Comparison of ENCODE assay signal across 8 mouse cellular contexts in the genomic region with DNA sequence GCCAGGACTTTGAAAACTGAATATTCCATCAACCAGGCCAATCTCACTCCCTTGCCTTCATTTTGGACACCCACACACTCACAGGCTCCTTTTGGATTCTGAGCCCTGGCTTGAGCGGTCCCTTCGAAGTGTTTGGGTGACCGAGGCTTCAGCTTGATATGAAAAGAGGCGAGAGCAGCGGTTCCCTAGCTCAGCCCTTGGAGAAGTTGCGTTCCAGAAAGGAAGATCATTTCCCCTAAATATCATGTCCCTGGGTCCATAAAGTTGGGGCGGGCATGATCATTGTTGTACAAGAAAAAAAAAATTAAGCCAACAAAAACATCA. TPM values are rescaled to one million over a fixed set of nuclear protein-coding genes. Genes with fewer than 3 reads are reported as not detected.
A peak's percentile ranks its signal among the peaks of the same experiment; 100 is the strongest.
DNase-seq lines count a peak whose midpoint lies in the region; ATAC-seq and TF ChIP-seq lines count a peak whose summit lies in the region.

No protein-coding gene starts in this region.

- H3K9me3 ChIP-seq in erythroblast, embryonic 14.5 days (ENCODE audit: control insufficient read depth, low read length), result no peaks in the 10 kb centered on the region
- no peaks in the 10 kb centered on the region for H3K9me3 ChIP-seq in forebrain, embryonic 14.5 days (replicated peaks; ENCODE audit: control insufficient read depth, low read length)
- no peaks in the 10 kb centered on the region for H3K9me3 ChIP-seq in liver, embryonic 14.5 days (ENCODE audit: control insufficient read depth, low read length)

- H3K79me3 ChIP-seq in C2C12 (ENCODE audit: low read depth), result no peaks in the 10 kb centered on the region

- H3K4me3 ChIP-seq in erythroblast, embryonic 14.5 days (replicated peaks), result peak overlapping the region; percentile 69
- peak overlapping the region; percentile 64 for H3K4me3 ChIP-seq in C2C12 (ENCODE audit: insufficient read depth, poor library complexity, severe bottlenecking)
- H3K4me3 ChIP-seq in forebrain, embryonic 14.5 days (ENCODE audit: low read depth, low read length), result peak overlapping the region; percentile 72
- H3K4me3 ChIP-seq in liver, embryonic 14.5 days (ENCODE audit: insufficient read depth in 1 of 2, low read depth in 2 of 2, low read length in 2 of 2), result peak overlapping the region; percentile 70 to 76

- H3K36me3 ChIP-seq in erythroblast, embryonic 14.5 days (ENCODE audit: control insufficient read depth), result no peaks in the 10 kb centered on the region
- H3K36me3 ChIP-seq in C2C12 (ENCODE audit: control insufficient read depth, insufficient read depth), result no peaks in the 10 kb centered on the region
- H3K36me3 ChIP-seq in forebrain, embryonic 14.5 days (ENCODE audit: control insufficient read depth, insufficient read depth, low read length), result no peaks in the 10 kb centered on the region
- H3K36me3 ChIP-seq in liver, embryonic 14.5 days (replicated peaks; ENCODE audit: control insufficient read depth, insufficient read depth, low read depth), result no peaks in the 10 kb centered on the region

- ATAC-seq in erythroblast, adult 5-6 weeks (replicated peaks; ENCODE audit: low FRiP score, poor library complexity, severe bottlenecking), result no peak
- no peak for ATAC-seq in forebrain, embryonic 14.5 days
- ATAC-seq in liver, embryonic 14.5 days (ENCODE audit: insufficient read depth), result no peak

- no peaks in the 10 kb centered on the region for H3K79me2 ChIP-seq in C2C12 (ENCODE audit: control insufficient read depth, insufficient read depth)

- TF ChIP-seq EP300 in liver, embryonic 14.5 days (IDR thresholded peaks at IDR 0.05; ENCODE audit: low read depth), result no peak

- peaks cover 36% of the 10 kb centered on the region for H3K27me3 ChIP-seq in erythroblast, embryonic 14.5 days (ENCODE audit: control insufficient read depth)
- H3K27me3 ChIP-seq in C2C12 (ENCODE audit: control insufficient read depth, insufficient read depth, insufficient read length), result no peaks in the 10 kb centered on the region
- no peaks in the 10 kb centered on the region for H3K27me3 ChIP-seq in forebrain, embryonic 14.5 days (replicated peaks; ENCODE audit: control insufficient read depth, insufficient read depth, low read length)
- peaks cover 22% of the 10 kb centered on the region for H3K27me3 ChIP-seq in liver, embryonic 14.5 days (ENCODE audit: control insufficient read depth, insufficient read depth, low read length)

- DNase-seq in forebrain, embryonic 14.5 days (ENCODE audit: low spot score), result no peak
- no peak for DNase-seq in liver, embryonic 14.5 days (ENCODE audit: low read depth in 3 of 3, low spot score in 3 of 3)
- no peak for DNase-seq in layer of hippocampus, adult 18-20 months (ENCODE audit: low spot score in 2 of 2)
- DNase-seq in left cerebral cortex, postnatal 10 days (ENCODE audit: extremely low spot score in 1 of 2, low spot score in 2 of 2), result no peak
- no peak for DNase-seq in adrenal gland, adult 8-10 months

- H3K4me1 ChIP-seq in erythroblast, embryonic 14.5 days (ENCODE audit: control insufficient read depth), result peaks cover 14% of the 10 kb centered on the region
- no peaks in the 10 kb centered on the region for H3K4me1 ChIP-seq in forebrain, embryonic 14.5 days (ENCODE audit: control insufficient read depth, insufficient read depth, low read length)
- H3K4me1 ChIP-seq in liver, embryonic 14.5 days (replicated peaks; ENCODE audit: control insufficient read depth in 2 of 2, insufficient read depth in 2 of 2, low read length in 1 of 2), result peaks cover 0 to 5% of the 10 kb centered on the region in 2 experiments; a peak in 1 of 4 replicates

- peak overlapping the region; percentile 68 for H3K4me2 ChIP-seq in forebrain, embryonic 14.5 days (ENCODE audit: low read length)
- peak overlapping the region; percentile 69 for H3K4me2 ChIP-seq in liver, embryonic 14.5 days (ENCODE audit: low read depth)

- intact Hi-C loops in left cerebral cortex, postnatal 10 days (cut with DNase I), result no loop called here

- H3K27ac ChIP-seq in forebrain, embryonic 14.5 days (ENCODE audit: low read depth, low read length), result peak overlapping the region; percentile 89
- no peak overlapping the region for H3K27ac ChIP-seq in liver, embryonic 14.5 days

- H3ac ChIP-seq in C2C12 (ENCODE audit: control insufficient read depth, insufficient read length, low read depth), result peak overlapping the region; percentile 66

- peak overlapping the region; percentile 92 for H3K9ac ChIP-seq in forebrain, embryonic 14.5 days (ENCODE audit: low read length)
- H3K9ac ChIP-seq in liver, embryonic 14.5 days (replicated peaks), result peak overlapping the region; percentile 60

- WGBS in forebrain, embryonic 14.5 days, result 3% methylated on average over 7 of the region's 7 CpGs
- WGBS in liver, embryonic 14.5 days (ENCODE audit: insufficient replicate concordance), result 6% methylated on average over 7 of the region's 7 CpGs

- no peak for TF ChIP-seq CTCF in C2C12 (IDR thresholded peaks at IDR 0.05; ENCODE audit: control insufficient read depth, insufficient read depth, insufficient read length)
- TF ChIP-seq CTCF in liver, embryonic 14.5 days (IDR thresholded peaks at IDR 0.05; ENCODE audit: low read depth), result no peak

TF ChIP-seq in C2C12, 6 proteins besides CTCF, POLR2A, EP300 and RAD21:
- TF ChIP-seq USF1 (IDR thresholded peaks at IDR 0.05; ENCODE audit: low read depth) (no peak), MAX (IDR thresholded peaks at IDR 0.05) (no peak)

RNA-seq across cellular contexts. Expression of a gene that starts 0.5 kb away (rescaled TPM):
- polyA plus RNA-seq in erythroblast, embryonic 14.5 days (2012), result 0.07 TPM in 1 of 2 replicates, not detected in the other
- 2.7 TPM in 1 of 2 replicates, not detected in the other for total RNA-seq in erythroblast, adult 5-6 weeks (2015; ENCODE audit: low replicate concordance)
- 1.8 and 3.2 TPM in 2 replicates for total RNA-seq in erythroblast, adult 5-6 weeks (2017; ENCODE audit: low replicate concordance)
- polyA plus RNA-seq in C2C12 (2012; fragmentation: generic; extraction: Trizol), result 11.6 TPM
- polyA plus RNA-seq in forebrain, embryonic 14.5 days (2014; fragmentation: Nextera tagmentation; extraction: Ambion mirVana), result 43.8 and 52.7 TPM in 2 replicates
- polyA plus RNA-seq in liver, embryonic 14.5 days (2012; rRNA removed), result 1.0 and 2.5 TPM in 2 replicates
- 5.0 and 5.2 TPM in 2 replicates for polyA plus RNA-seq in liver, embryonic 14.5 days (2014; fragmentation: Nextera tagmentation; extraction: Ambion mirVana)
- total RNA-seq in layer of hippocampus, adult 18-20 months (2021), result 10 to 100 TPM; 31.8 to 33.9 TPM
- 10 to 100 TPM; 44.6 to 48.8 TPM for total RNA-seq in left cerebral cortex, postnatal 10 days (2021)
- 10 to 100 TPM; 13.2 to 27.1 (median 21.2) TPM for total RNA-seq in adrenal gland, adult 8-10 months (2022)

RNA-seq across cellular contexts. Expression of a gene that starts 3.7 kb away (rescaled TPM):
- not detected in 2 replicates for polyA plus RNA-seq in erythroblast, embryonic 14.5 days (2012)
- total RNA-seq in erythroblast, adult 5-6 weeks (2015; ENCODE audit: low replicate concordance), result not detected in 2 replicates
- total RNA-seq in erythroblast, adult 5-6 weeks (2017; ENCODE audit: low replicate concordance), result not detected in 2 replicates
- not detected for polyA plus RNA-seq in C2C12 (2012; fragmentation: generic; extraction: Trizol)
- polyA plus RNA-seq in forebrain, embryonic 14.5 days (2014; fragmentation: Nextera tagmentation; extraction: Ambion mirVana), result not detected in 2 replicates
- polyA plus RNA-seq in liver, embryonic 14.5 days (2012; rRNA removed), result not detected in 2 replicates
- not detected in 2 replicates for polyA plus RNA-seq in liver, embryonic 14.5 days (2014; fragmentation: Nextera tagmentation; extraction: Ambion mirVana)
- total RNA-seq in layer of hippocampus, adult 18-20 months (2021), result not detected
- total RNA-seq in left cerebral cortex, postnatal 10 days (2021), result not detected
- not detected for total RNA-seq in adrenal gland, adult 8-10 months (2022)

RNA-seq across cellular contexts. Expression of a gene that starts 30.2 kb away (rescaled TPM):
- polyA plus RNA-seq in erythroblast, embryonic 14.5 days (2012), result 0.10 TPM in 1 of 2 replicates, not detected in the other
- total RNA-seq in erythroblast, adult 5-6 weeks (2015; ENCODE audit: low replicate concordance), result 1.9 TPM in 1 of 2 replicates, not detected in the other
- 0.17 TPM in 1 of 2 replicates, not detected in the other for total RNA-seq in erythroblast, adult 5-6 weeks (2017; ENCODE audit: low replicate concordance)
- polyA plus RNA-seq in C2C12 (2012; fragmentation: generic; extraction: Trizol), result 9.2 TPM
- 3.6 and 3.8 TPM in 2 replicates for polyA plus RNA-seq in forebrain, embryonic 14.5 days (2014; fragmentation: Nextera tagmentation; extraction: Ambion mirVana)
- polyA plus RNA-seq in liver, embryonic 14.5 days (2012; rRNA removed), result 3.9 and 5.7 TPM in 2 replicates
- 9.5 and 9.8 TPM in 2 replicates for polyA plus RNA-seq in liver, embryonic 14.5 days (2014; fragmentation: Nextera tagmentation; extraction: Ambion mirVana)
- total RNA-seq in layer of hippocampus, adult 18-20 months (2021), result 1 to 10 TPM; 2.8 to 3.9 TPM
- 1 to 10 TPM; 1.0 to 1.2 TPM for total RNA-seq in left cerebral cortex, postnatal 10 days (2021)
- 1 to 10 TPM; 1.3 to 2.3 (median 1.8) TPM for total RNA-seq in adrenal gland, adult 8-10 months (2022)
